Mouse (Mus musculus) bone marrow macrophage, adult 2 months (primary cell): Measurements from ENCODE around the gene Ptk7.
"Not testable (repeated sequence)": the region's sequence is repeated elsewhere in the genome, so short reads cannot be mapped to it uniquely, and the experiment has no call there.

ENCODE experiments used
- CTCF ChIP-seq: IDR thresholded peaks from 2 replicates; pipeline ENCODE4 v1.5.1; 2012; ENCODE audit warnings: low read depth, mild to moderate bottlenecking, low read length, moderate library complexity
- POLR2A ChIP-seq: IDR thresholded peaks from 2 replicates; pipeline ENCODE4 v1.6.1; 2012; ENCODE audit warnings: mild to moderate bottlenecking, low read depth, low read length, borderline replicate concordance

DNA sequence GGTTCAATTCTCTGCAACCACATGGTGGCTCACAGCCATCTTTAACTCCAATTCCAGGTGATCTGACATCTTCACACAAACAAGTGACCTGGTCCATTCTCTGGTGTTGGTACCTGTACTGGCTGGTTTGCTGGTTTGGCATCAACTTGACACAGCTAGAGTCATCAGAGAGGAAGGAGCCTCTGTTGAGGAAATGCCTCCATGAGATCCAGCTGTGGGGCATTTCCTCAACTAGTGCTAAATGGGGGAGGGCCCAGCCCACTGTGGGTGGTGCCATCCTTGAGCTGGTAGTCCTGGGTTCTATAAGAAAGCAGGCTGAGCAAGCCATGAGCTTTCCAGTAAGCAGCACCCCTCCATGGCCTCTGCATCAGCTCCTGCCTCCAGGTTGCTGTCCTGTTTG lies 72.0 kb downstream of the Ptk7 start:
- not testable (repeated sequence) for TF ChIP-seq POLR2A, CTCF
